Mouse (Mus musculus) embryonic fibroblast, embryonic 13.5 days (primary cell): Measurements from ENCODE around the gene Agrn.

Experiments
- CTCF ChIP-seq: IDR thresholded peaks from 2 replicates; pipeline ENCODE4 v1.5.1; 2011; ENCODE audit warnings: mild to moderate bottlenecking, control low read depth, low read length, moderate library complexity, borderline replicate concordance; ENCODE audit not compliant: insufficient read depth
- POLR2A ChIP-seq: IDR thresholded peaks from 2 replicates; pipeline ENCODE4 v1.6.1; 2011; ENCODE audit warnings: low read depth, mild to moderate bottlenecking, control low read depth, low read length, moderate library complexity

DNA sequence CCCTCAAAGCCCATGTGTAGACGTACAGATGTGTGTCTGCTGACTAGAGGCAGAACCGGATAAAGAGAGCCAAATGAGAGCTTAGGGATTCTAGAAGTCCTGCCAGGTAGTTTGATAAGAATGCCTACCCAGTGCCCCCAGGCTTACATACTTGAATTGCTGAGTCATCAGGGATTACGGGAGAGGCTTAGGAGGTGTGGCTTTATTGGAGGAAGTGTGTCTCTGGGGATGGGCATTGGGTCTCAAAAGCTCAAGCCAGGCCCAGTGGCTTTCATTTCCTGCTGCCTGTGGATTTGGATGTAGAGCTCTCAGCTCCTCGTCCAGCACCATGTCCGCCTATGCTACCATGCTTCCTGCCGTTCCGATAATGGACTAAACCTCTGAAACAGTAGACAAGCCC lies 70.4 kb downstream of the Agrn start:
- TF ChIP-seq CTCF (no peak), POLR2A (no peak)
